Mouse (Mus musculus): Measurements from ENCODE around the gene Zfp451.
"Not testable (repeated sequence)": the region's sequence is repeated elsewhere in the genome, so short reads cannot be mapped to it uniquely, and the experiment has no call there.

The Zfp451 gene

GRCm38 (mm10) chr1:33757033-33757413 is 57.4 kb downstream of the Zfp451 start:
- no peak for DNase-seq

DNA sequence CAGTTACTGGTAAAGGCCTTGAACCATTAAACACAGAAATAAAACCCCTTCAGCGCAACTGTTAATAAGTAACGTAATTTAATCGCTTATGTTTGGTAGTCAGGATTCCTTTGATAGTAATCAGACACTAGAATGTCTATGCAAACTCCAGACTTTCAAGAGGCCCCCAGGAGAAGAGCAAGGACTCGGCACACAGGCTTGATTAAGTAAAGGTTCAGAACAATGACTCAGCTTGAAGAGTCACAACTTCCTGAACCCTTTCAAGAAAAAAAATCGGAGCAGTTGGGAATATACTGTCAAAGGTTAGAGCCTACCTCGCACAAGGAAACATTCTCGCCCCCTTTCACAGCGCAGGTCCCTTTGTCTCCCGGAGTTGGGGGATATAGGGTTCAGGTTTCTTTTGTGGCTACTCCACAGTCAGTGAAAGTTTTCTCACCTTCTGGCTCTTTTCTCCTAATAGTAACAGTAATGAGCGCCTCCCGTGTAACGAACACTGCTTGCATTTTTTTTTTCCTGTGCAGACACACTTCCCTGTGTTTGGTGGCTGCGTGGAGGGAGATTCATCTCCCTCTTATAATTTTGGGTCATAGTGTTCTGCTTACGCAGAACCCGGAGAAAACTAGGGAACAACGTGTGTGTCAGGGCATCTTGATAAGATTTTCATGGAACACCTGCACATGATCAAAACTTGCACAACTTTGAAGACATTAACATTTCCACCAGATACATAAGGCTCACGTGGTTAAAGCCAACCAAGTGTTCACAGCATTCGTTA is 58.0 kb downstream of the Zfp451 start:
- no peak for DNase-seq

GRCm38 (mm10) chr1:33755799-33756198 is 58.6 kb downstream of the Zfp451 start:
- no peak for DNase-seq

- no peak for DNase-seq
Observed at GRCm38 (mm10) chr1:33754965-33755735, 59.2 kb downstream of the Zfp451 start.

- DNase-seq, result no peak
Observed at GRCm38 (mm10) chr1:33754089-33754488, 60.3 kb downstream of the Zfp451 start.

DNA sequence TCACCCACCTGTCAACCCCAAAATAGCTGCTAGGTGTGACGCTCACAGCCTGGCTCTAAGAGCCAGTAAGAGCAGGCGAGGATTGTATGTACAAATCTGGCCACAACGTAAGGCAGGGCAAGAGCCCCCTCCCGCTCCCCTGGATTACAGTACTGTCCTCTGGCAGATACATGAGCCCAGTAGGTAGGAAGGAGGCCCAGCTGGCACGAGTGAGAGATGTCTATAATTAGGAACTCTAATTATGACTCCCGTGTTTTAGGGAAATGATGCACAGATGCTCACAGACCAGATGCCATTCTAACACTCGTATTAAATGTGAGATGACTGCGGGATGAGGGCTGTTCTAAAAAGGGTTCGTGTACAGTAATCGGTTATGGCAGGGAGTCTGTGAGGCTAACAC is 63.1 kb downstream of the Zfp451 start:
- DNase-seq, result no peak

- not testable (repeated sequence) for DNase-seq
Observed at GRCm38 (mm10) chr1:33749709-33750108, 64.7 kb downstream of the Zfp451 start.

DNA sequence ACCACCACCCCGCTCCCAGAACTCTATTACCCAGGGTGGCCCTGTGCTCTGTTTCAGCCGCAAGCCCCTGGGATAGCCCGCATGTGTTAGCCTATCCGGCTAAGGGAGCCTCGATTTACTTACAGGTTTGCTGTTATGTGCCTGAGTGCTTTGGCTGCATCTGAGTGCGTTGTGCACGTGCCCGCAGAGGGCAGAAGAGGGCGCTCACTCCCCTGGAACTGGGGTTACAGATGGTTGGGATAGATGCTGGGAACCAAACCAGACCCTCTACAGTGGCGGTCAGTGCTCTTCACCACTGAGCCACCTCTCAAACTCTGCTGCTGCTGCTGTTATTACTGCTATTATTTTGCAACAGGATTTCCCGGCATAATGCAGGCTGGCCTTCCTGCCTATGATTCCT is 65.3 kb downstream of the Zfp451 start:
- DNase-seq, result no peak

DNA sequence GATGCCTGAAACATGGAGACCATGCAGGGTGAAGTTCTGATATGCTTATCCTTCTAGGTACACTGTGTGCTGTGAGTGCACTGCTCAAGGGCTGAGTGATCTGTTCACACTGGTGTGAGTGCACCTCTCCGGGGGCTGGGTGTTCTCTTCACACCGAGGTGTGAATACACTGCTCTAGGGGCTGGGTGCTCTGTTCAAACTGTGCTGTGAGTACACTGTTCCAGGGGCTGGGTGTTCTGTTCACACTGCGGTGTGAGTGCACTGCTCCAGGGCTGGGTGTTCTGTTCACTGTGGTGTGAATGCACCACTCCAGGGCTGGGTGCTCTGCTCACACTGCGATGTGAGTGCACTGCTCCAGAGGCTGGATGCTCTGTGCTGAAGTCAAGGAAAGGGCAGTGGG is 68.5 kb downstream of the Zfp451 start:
- DNase-seq, result no peak

DNA sequence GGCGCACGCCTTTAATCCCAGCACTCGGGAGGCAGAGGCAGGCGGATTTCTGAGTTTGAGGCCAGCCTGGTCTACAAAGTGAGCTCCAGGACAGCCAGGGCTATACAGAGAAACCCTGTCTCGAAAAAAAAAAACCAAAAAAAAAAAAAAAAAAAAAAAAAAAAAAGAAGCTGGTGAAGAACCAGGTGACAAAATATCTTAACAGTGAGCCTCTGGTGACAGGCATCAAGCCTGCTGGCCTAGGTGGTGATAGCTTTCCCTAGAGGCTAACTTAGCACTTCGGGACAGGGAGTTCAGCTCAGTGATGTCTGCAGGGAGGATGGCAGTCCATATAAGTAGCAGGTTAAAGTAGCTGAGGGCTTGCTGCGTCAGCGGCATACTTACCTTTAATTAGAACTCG is 69.6 kb downstream of the Zfp451 start:
- DNase-seq, result not testable (repeated sequence)

DNA sequence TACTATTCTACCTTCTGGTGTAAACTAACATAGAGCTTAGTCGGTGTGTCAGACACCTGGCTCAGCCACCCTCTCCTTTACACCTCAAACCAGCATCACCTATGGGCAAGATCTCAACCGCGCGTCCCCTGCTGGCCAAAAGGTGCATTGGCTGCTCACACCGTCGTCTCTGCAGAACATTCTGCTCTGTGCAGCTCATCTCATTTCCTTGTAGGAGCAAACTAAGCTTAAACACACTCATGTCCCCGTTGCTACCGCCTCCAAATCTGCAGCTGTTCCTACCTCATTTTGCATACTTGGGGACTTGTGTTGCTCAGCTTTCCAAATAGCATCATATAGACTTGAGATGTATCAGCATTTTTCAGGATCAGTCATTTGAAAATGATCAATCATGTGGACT is 71.5 kb downstream of the Zfp451 start:
- peak in 1 of 2 experiments; percentile 32 for DNase-seq

GRCm38 (mm10) chr1:33739302-33739701 is 75.1 kb downstream of the Zfp451 start:
- DNase-seq, result peak; percentile 29 to 75

DNA sequence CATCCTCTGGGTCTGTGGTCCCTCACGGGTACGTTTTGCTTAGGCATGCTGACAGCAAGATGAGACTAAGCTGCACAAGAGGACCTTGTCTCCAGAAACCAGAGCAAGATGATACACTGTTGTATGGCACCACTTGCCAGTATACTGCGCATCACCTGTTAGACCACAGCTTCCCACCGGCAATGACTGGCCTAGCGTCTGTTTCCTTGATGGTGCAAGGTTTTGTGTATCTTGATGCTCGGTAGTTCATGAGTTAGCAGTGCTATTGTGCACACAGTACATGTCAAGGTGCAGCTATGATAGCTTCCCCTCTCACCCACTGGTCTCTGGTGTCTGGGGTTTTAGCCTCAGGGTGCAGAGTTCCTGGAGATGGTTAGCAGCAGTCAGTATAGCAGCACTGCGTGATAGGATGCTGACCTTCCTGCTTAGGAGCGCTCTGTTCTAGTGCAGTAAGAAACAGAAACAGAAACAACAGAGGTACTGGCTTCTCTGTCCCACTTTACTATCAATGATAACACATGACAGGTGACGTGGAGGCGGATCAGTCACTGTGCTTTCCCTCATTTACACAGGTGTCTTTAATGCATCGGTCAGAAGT is 75.6 kb downstream of the Zfp451 start:
- DNase-seq, result no peak

- DNase-seq, result no peak
Observed at GRCm38 (mm10) chr1:33738281-33738680, 76.1 kb downstream of the Zfp451 start.

DNA sequence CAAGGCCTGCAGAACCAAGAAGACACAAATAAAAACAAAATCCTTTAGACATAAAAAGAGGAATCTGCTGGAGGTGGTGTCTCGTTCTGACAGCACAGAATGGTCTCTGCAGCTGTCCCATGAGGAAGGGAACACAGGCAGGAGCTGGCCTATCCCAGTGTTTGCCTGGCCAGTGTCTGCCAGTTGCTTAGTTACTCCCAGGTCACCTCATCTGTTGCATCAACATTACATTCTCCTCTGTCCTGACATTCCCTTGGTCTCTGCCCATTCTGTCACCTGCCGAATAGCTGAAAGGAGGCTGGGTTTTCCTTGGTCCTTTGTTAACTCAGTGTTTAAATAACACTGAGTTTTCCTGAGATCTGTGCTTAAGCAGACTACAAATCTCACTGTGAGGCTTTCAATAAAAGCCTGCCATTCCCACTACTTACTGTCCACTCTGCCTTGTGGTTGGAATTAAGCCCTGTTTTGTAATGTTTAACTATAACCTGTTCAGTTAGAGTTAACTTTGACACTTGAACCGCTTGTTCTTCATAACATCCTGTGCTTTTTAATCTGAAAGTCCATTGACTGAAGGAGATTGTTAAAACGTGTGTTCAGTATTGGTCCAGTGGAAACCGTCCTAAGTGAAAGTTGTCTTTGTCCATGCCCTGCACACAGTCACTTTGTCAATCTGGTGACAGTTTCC is 80.3 kb downstream of the Zfp451 start:
- DNase-seq, result no peak

DNA sequence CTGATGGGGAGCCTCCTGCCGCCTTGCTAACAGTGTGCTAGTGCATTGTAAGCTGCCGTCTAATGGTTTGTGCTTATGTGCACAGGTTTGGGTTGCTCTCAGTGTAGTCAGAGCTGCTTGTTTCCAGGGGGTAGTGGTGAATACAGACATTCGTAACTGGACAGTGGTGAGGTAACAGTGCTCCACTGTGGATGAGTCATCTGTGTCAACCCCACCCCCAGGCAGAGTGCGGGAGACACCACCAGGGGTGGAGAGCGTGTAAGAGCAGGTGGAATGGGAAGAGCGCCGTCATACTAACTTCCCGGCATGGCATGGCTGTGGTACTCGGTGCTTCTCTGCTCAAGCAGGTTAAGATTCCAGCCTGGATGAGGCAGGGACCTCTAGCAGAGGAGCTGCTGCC is 81.4 kb downstream of the Zfp451 start:
- no peak for DNase-seq

GRCm38 (mm10) chr1:33725086-33725485 is 89.3 kb downstream of the Zfp451 start:
- DNase-seq, result no peak

- DNase-seq, result no peak
Observed at GRCm38 (mm10) chr1:33724516-33724915, 89.9 kb downstream of the Zfp451 start.

GRCm38 (mm10) chr1:33721020-33721419 is 93.4 kb downstream of the Zfp451 start:
- no peak for DNase-seq

DNA sequence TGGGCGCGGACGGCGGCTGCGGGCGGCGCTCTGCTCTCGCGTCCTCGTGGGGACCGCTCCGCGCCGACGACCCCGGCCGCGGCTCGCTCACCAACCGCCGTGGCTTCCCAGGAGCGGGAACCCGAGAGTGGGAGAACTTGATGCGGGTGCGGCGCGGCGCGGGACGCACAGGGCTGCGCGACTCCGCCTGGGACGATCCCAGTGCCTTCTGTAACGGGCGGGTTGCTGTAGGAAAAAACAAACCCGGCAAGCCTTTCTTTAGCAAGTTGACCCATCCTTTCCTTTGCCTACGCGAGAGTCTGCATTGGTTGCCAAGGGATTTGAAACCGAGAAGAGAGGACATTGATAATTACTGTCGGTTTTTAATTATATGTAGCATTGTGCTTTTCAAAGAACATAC is 94.2 kb downstream of the Zfp451 start:
- DNase-seq, result no peak

GRCm38 (mm10) chr1:33719733-33720225 is 94.6 kb downstream of the Zfp451 start, which contains the start of gene Rab23:
Gene Rab23, plus strand, starts transcription at chr1:33719887.
- DNase-seq, result peak; percentile 58 to 76

DNA sequence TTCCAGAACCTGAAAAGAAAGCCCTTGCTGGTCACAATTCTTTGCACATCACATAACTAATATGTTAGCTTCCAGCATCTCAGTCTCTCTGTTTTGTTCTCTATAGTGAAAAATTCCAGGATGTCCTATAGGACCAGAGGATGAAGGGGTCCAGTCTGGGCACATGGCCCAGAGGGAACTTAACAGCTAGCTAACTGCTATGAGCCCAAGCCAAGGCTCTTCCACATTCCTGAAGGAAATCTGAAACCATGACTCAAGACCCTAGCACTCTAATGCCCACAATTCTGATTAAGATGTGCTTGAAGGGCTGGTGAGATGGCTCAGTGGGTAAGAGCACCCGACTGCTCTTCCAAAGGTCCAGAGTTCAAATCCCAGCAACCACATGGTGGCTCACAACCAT is 96.8 kb downstream of the Zfp451 start:
- no peak for DNase-seq

DNA sequence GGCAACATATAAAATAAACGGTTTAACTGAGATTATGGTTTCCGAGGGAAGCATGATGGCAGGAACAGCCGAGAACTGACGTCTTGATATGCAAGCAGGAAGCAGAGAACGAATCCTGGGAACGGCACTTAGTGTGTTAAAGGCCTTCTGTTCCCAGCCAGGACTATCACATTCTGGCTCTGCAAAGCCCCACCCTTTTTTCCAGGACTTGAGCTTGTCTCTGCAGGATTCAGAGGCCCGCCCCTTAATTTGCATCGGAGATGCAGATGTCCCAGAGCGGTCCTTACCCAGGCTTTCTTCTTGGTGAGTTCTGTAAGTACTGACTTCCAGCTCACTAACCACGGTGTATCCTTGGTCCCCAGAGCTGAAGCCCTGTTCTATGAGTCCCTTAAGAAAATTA is 99.6 kb downstream of the Zfp451 start:
- DNase-seq, result no peak

All from spleen, adult 18-20 months (tissue).